Mouse (Mus musculus) embryonic facial prominence, embryonic 14.5 days (tissue): ENCODE results near the gene Gm21190. TPM values are rescaled to one million over a fixed set of nuclear protein-coding genes. Genes with fewer than 3 reads are reported as not detected.
"Not testable (repeated sequence)": the region's sequence is repeated elsewhere in the genome, so short reads cannot be mapped to it uniquely, and the experiment has no call there.

ENCODE experiments used
- ATAC-seq: fragments of 200-750 bp; cut with Nextera tagmentation; 2 replicates; pipeline ENCODE4 v1.8.0; 2017; ENCODE audit warnings: low read depth, moderate number of reproducible peaks, moderate TSS enrichment
- DNase-seq: peaks from one replicate; pipeline ENCODE4 v3.0.0-alpha.2; 2015; ENCODE audit warnings: low spot score
- H3K27ac ChIP-seq: fragments of 300-500 bp; sonication (generic); replicated peaks from 2 replicates; pipeline ENCODE4 v1.5.1; 2014; ENCODE audit warnings: low read depth, mild to moderate bottlenecking, low read length, moderate library complexity
- H3K27me3 ChIP-seq: fragments of 300-500 bp; sonication (generic); replicated peaks from 2 replicates; pipeline ENCODE4 v1.6.1; 2014; ENCODE audit warnings: low read length; ENCODE audit not compliant: control insufficient read depth, insufficient read depth
- H3K36me3 ChIP-seq: fragments of 300-500 bp; sonication (generic); 2 replicates; pipeline ENCODE4 v1.6.1; 2014; ENCODE audit warnings: low read length, mixed read lengths; ENCODE audit not compliant: control insufficient read depth, insufficient read depth
- H3K4me1 ChIP-seq: fragments of 300-500 bp; sonication (generic); 2 replicates; pipeline ENCODE4 v1.6.1; 2014; ENCODE audit warnings: antibody characterized with exemption, low read length; ENCODE audit not compliant: control insufficient read depth, insufficient read depth
- H3K4me2 ChIP-seq: fragments of 300-500 bp; sonication (generic); 2 replicates; pipeline ENCODE4 v1.6.1; 2014; ENCODE audit warnings: low read depth, mild to moderate bottlenecking, low read length, moderate library complexity, mixed read lengths
- H3K4me3 ChIP-seq: fragments of 300-500 bp; sonication (generic); 2 replicates; pipeline ENCODE4 v1.5.1; 2014; ENCODE audit warnings: low read depth, mild to moderate bottlenecking, low read length
- H3K9ac ChIP-seq: fragments of 300-500 bp; sonication (generic); 2 replicates; pipeline ENCODE4 v1.6.1; 2014; ENCODE audit warnings: low read depth, mild to moderate bottlenecking, low read length, moderate library complexity, mixed read lengths
- H3K9me3 ChIP-seq: fragments of 300-500 bp; sonication (generic); 2 replicates; pipeline ENCODE4 v1.6.1; 2016; ENCODE audit warnings: low read length; ENCODE audit not compliant: control insufficient read depth
- WGBS: fragments of 180-500 bp; shearing (Covaris S2); extraction: QIAGEN DNeasy Blood & Tissue Kit; methylation state at CpG from one replicate; pipeline ENCODE4 v1.1.7; 2014; 5-methylcytosine and 5-hydroxymethylcytosine counted together
- polyA plus RNA-seq: library from polyadenylated mRNA; unstranded; fragments of >200 nt; fragmentation: Nextera tagmentation; extraction: Ambion mirVana; gene quantifications from 2 replicates; pipeline ENCODE4 v1.2.1, GENCODE M21; 2014

Gene Gm21190
- polyA plus RNA-seq, 1 experiment from 2014 or later, result not detected

DNA sequence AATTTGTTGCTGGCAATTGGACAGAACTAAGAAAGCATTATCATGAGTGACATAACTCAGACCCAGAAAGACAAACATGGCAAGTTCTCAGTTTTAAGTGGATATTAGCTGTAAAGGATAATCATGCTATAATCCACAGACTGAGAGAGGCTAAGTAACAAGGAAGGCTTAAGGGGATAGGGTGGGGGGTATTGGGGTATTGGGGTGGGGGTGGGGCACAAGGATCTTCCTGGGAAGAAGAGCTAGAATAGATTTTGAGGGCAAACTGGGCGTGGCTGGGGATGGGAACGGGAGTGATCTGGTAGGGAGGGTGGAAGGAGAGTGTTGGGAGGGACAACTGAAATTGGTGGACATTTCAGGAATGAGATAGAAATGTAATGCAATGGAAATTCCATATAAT is 7.0 kb downstream of the Gm21190 start:
- H3K36me3 ChIP-seq, H3K9me3 ChIP-seq, ATAC-seq, H3K4me1 ChIP-seq, DNase-seq, H3K27ac ChIP-seq, H3K9ac ChIP-seq, H3K27me3 ChIP-seq, H3K4me3 ChIP-seq, H3K4me2 ChIP-seq: not testable (repeated sequence)
- 38% methylated on average over 2 of the region's 2 CpGs for WGBS

DNA sequence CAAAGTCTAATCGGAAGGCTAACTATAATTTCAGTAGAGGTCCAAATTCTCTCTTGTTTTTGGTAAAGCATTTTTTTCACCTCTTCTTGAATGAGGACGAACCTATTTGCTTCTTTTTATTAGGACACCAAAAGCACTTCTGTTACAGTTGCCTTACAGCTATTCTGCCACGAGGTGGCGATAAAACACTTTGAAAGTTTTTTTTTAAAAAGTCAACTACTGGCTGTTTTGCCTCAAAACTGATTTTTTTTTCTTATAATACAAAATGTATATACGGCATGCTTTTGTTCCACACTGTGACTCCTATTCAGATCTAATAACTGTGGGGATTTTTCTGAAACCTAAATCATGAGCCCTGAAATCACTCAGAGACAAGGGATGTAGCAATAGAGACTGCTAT is 8.6 kb downstream of the Gm21190 start:
- not testable (repeated sequence) for DNase-seq, H3K4me1 ChIP-seq, H3K9me3 ChIP-seq, H3K4me3 ChIP-seq, H3K9ac ChIP-seq, H3K27me3 ChIP-seq, H3K36me3 ChIP-seq, H3K27ac ChIP-seq, H3K4me2 ChIP-seq, ATAC-seq
- 22% methylated on average over 5 of the region's 5 CpGs for WGBS

DNA sequence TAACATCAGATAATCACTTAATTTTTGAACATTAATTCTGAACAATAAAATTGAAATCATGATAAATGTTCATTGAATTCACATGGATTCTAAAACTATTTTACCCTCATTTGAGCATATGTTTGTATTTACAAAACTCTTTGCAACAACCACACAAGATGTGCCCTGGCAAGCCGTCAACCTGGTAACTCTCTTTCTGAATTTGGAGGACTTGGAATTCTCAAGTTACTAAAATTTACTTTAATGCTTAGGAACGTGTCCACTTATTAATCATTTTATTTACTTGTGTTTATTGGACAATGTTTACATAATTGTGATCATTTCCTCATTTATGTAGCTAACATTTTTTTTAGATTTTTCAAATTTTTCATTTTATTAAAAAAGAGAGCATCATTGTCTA is 11.9 kb downstream of the Gm21190 start:
- not testable (repeated sequence) for DNase-seq, ATAC-seq, H3K27me3 ChIP-seq, H3K4me3 ChIP-seq, H3K4me1 ChIP-seq, H3K9ac ChIP-seq, H3K27ac ChIP-seq, H3K36me3 ChIP-seq, H3K4me2 ChIP-seq
- WGBS, result 68% methylated on average over 2 of the region's 2 CpGs
- H3K9me3 ChIP-seq, result peaks cover 13% of the 10 kb centered on the region

DNA sequence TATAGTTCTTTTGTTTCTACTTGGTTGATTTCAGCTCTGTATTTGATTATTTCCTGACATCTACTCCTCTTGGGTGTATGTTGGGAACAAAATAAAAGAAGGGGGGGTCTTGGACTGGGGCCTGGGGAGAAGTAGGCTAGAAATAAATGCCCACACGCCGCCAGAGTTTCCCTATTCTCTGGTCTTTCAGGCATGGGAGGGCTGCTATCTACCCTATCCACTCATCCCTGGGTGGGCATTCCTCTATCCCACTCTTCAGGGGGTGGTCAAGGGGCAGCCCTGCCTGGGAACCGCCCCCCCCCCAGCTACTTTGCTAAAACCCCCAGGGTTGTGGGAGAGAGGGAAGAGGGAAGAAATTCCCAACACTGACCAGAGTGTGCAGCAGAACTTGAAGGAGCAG is 16.8 kb downstream of the Gm21190 start:
- not testable (repeated sequence) for H3K4me3 ChIP-seq, H3K27ac ChIP-seq, DNase-seq, H3K36me3 ChIP-seq, H3K27me3 ChIP-seq, ATAC-seq, H3K4me2 ChIP-seq, H3K9ac ChIP-seq, H3K4me1 ChIP-seq
- 69% methylated on average over 3 of the region's 3 CpGs for WGBS
- peaks cover 20% of the 10 kb centered on the region for H3K9me3 ChIP-seq

DNA sequence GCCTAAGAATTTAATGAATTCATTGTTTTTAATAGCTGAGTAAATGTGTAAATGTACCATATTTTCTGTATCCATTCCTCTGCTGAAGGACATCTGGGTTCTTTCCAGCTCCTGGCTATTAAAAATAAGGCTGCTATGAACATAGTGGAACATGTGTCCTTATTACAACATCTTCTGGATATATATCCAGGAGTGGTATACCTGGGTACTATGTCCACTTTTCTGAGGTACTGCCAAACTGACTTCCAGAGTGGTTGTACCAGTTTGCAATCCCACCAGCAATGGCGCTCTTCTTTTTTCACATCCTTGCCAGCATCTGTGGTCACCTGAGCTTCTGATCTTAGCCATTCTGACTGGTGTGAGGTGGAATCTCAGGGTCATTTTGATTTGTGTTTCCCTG is 19.1 kb downstream of the Gm21190 start:
- 80% methylated on average over 1 of the region's 1 CpGs for WGBS
- H3K9me3 ChIP-seq, result peaks cover 24% of the 10 kb centered on the region
- H3K4me3 ChIP-seq, H3K4me2 ChIP-seq, H3K36me3 ChIP-seq, DNase-seq, H3K27ac ChIP-seq, H3K27me3 ChIP-seq, H3K9ac ChIP-seq, H3K4me1 ChIP-seq, ATAC-seq: not testable (repeated sequence)

DNA sequence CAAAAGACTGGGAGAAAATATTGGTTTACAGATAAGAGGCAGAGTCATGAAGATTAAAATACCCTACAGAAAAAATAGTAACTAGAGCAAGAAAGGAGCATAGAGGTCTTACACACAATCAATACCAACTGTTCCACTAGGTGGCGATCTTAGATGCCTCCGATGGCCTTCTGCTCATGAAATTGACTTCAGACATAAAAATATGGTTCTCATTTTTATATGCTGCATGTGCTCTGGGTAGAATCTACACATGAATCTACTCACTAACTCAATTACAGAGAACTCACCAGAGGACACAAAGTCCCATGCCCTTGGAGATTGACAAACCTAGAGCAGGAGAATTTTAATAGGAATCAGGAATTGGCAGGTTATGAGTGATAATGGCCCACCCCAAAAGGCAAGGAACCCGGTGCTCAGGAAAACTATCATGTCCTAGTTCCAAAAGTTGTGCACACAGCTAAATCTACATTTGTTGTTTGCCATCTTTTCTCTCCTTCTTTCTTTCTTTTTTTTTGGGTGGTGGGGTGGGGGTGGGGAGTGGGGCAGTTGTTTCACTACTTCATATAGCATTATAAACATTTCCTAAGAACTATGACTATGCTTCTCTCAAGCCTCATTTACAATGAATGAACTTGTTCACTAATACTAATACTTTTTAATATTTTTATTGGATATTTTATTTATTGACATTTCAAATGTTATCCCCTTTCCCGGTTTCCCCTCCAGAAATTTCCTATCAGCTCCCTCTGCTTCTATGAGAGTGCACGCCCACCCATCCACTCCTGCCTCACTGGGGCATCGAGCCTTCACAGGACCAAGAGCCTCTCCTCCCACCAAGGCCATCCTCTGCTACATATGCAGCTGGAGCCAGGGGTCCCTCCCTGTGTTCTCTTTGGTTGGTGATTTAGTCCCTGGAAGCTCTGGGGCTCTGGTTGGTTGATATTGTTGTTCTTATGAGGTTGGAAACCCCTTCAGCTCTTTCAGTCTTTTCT is 20.3 kb downstream of the Gm21190 start:
- WGBS, result 65% methylated on average over 6 of the region's 6 CpGs
- peaks cover 24% of the 10 kb centered on the region for H3K9me3 ChIP-seq
- H3K4me1 ChIP-seq, H3K4me2 ChIP-seq, H3K27ac ChIP-seq, ATAC-seq, H3K27me3 ChIP-seq, DNase-seq, H3K36me3 ChIP-seq, H3K9ac ChIP-seq, H3K4me3 ChIP-seq: not testable (repeated sequence)

DNA sequence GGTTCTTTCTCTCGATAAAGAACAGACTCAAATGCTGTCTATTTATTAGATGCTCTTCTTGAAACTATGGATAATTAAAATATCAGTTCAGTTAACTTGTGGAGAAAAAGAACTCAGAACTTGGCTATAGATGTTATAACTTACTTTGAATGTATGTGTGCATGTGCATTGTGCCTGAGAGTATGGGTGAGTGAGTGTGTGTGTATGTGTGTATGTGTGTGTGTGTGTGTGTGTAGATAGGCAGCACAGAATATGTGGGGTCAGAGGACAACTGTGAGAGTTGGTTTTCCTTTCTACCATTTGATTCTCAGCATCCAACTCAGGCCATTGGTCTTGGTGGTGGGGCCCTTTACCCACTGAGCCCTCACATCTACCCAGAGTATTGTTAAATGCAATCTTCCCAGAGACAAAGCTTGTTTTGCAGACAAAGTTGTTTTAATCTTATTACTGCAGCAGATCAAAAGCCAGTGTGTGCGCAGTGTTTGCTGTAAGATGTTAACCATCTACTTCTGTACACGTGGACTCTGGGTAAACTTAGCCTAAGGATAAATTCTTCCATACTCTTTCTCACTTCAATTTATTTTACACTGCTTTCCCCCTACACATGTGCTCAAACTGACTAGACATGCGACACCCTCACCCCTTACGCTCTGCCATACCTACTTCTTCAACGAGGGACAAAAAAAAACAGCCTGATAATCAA is 21.1 kb downstream of the Gm21190 start:
- H3K9ac ChIP-seq, H3K4me1 ChIP-seq, H3K27me3 ChIP-seq, H3K27ac ChIP-seq, DNase-seq, H3K4me2 ChIP-seq, H3K36me3 ChIP-seq, H3K4me3 ChIP-seq: not testable (repeated sequence)
- peaks cover 26% of the 10 kb centered on the region for H3K9me3 ChIP-seq
- WGBS, result 70% methylated on average over 6 of the region's 6 CpGs
- peak; percentile 41; the same call in 1 of the 2 replicates for ATAC-seq

DNA sequence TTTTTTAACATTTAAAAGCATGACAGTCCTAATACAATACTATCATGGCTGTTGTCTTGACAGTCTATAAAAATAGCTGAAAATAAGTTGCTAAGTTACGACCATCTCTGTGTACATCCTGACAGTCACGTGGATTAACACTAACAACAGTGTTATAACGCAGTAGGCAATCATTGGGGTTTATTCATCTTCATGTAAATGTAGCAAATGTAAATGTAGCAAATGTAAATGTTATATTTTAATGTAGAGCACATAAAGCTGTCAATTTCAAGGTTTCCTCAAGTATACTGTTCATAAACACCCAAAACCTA is 21.8 kb downstream of the Gm21190 start:
- 75% methylated on average over 3 of the region's 3 CpGs for WGBS
- no peak for ATAC-seq

More for the DNA sequence above, 21.8 kb downstream of the Gm21190 start:
- no peak overlapping the region for H3K4me3 ChIP-seq
- no peak overlapping the region for H3K4me2 ChIP-seq
- no peaks in the 10 kb centered on the region for H3K27me3 ChIP-seq
- H3K9ac ChIP-seq, result no peak overlapping the region
- no peak for DNase-seq
- H3K9me3 ChIP-seq, result peaks cover 24% of the 10 kb centered on the region
- no peak overlapping the region for H3K27ac ChIP-seq
- H3K36me3 ChIP-seq, result no peaks in the 10 kb centered on the region
- no peaks in the 10 kb centered on the region for H3K4me1 ChIP-seq
